ENCODE assay signal across 9 mouse cellular contexts in genomic region chr12:108240401-108240890, GRCm38 (mm10). TPM values are rescaled to one million over a fixed set of nuclear protein-coding genes. Genes with fewer than 3 reads are reported as not detected.
DNase-seq lines count a peak whose midpoint lies in the region; ATAC-seq and TF ChIP-seq lines count a peak whose summit lies in the region.
"Had no signal": no experiment of that assay in that cellular context is flagged by ENCODE, and none has a peak within 500 bp of the region (broad histone marks: within the 10 kb centered on the region; RNA-seq: fewer than 3 reads in every experiment).

No protein-coding gene starts in this region.

- no peaks in the 10 kb centered on the region for H3K9me3 ChIP-seq in hindbrain, embryonic 14.5 days (ENCODE audit: control insufficient read depth, low read length)
- no peaks in the 10 kb centered on the region for H3K9me3 ChIP-seq in midbrain, embryonic 14.5 days (ENCODE audit: control insufficient read depth, low read length)

- no peak overlapping the region; the same call in 1 of the 2 replicates for H3K4me3 ChIP-seq in layer of hippocampus, adult 2 months
- no peak overlapping the region for H3K4me3 ChIP-seq in hindbrain, embryonic 14.5 days (replicated peaks; ENCODE audit: low read length)
- no peak overlapping the region for H3K4me3 ChIP-seq in midbrain, embryonic 14.5 days (replicated peaks; ENCODE audit: low read depth, low read length)
- no peak overlapping the region for H3K4me3 ChIP-seq in left cerebral cortex, adult 2 months
- H3K4me3 ChIP-seq: myocyte had no signal

- peak overlapping the region; percentile 35; the same call in 1 of the 2 replicates for H3K9ac ChIP-seq in hindbrain, embryonic 14.5 days
- H3K9ac ChIP-seq in midbrain, embryonic 14.5 days (replicated peaks; ENCODE audit: low read length) = peak overlapping the region; percentile 39; the same call in 1 of the 2 replicates

- intact Hi-C loops in left cerebral cortex, adult 2 months (cut with DNase I) = no loop called here

- TF ChIP-seq CTCF in layer of hippocampus, adult 2 months (conservative IDR thresholded peaks at IDR 0.05) = no peak
- no peak for TF ChIP-seq CTCF in left cerebral cortex, adult 2 months (IDR thresholded peaks at IDR 0.05)

- H3K4me2 ChIP-seq in hindbrain, embryonic 14.5 days (replicated peaks) = peak overlapping the region; percentile 27; the same call in 1 of the 2 replicates
- peak overlapping the region; percentile 39 for H3K4me2 ChIP-seq in midbrain, embryonic 14.5 days (ENCODE audit: low read length)

- H3K4me1 ChIP-seq in hindbrain, embryonic 14.5 days (replicated peaks; ENCODE audit: control insufficient read depth, insufficient read depth, low read length) = peaks cover 88% of the 10 kb centered on the region
- peaks cover 85% of the 10 kb centered on the region for H3K4me1 ChIP-seq in midbrain, embryonic 14.5 days (ENCODE audit: control insufficient read depth, insufficient read depth, low read length)

- ATAC-seq in hindbrain, embryonic 14.5 days (ENCODE audit: low FRiP score) = no peak
- ATAC-seq in midbrain, embryonic 14.5 days (ENCODE audit: low FRiP score, low TSS enrichment) = no peak
- no peak for ATAC-seq in CD4-positive, CD25-positive, alpha-beta regulatory T cell, adult 4 months

- 49% methylated on average over 13 of the region's 13 CpGs for WGBS in hindbrain, embryonic 14.5 days
- WGBS in midbrain, embryonic 14.5 days = 54% methylated on average over 13 of the region's 13 CpGs

- H3K27ac ChIP-seq in layer of hippocampus, adult 2 months = peak overlapping the region; percentile 55; the same call in 1 of the 2 replicates
- H3K27ac ChIP-seq in hindbrain, embryonic 14.5 days = peak overlapping the region; percentile 74
- peak overlapping the region; percentile 85 for H3K27ac ChIP-seq in midbrain, embryonic 14.5 days (replicated peaks; ENCODE audit: low read depth, low read length)
- no peak overlapping the region for H3K27ac ChIP-seq in left cerebral cortex, adult 2 months

- no peak for DNase-seq in layer of hippocampus, adult 2 months (ENCODE audit: low spot score in 2 of 2)
- no peak for DNase-seq in layer of hippocampus, adult 9-11 months
- no peak for DNase-seq in hindbrain, embryonic 14.5 days (ENCODE audit: low spot score)
- DNase-seq in midbrain, embryonic 14.5 days = peak; percentile 23
- DNase-seq in urinary bladder, postnatal 36 days (ENCODE audit: low spot score in 2 of 2) = no peak
- DNase-seq in left cerebral cortex, adult 2 months (ENCODE audit: extremely low spot score in 1 of 2, low spot score in 2 of 2) = no peak
- DNase-seq: kidney, postnatal 36 days had no signal

- H3K27me3 ChIP-seq in hindbrain, embryonic 14.5 days (ENCODE audit: control insufficient read depth, insufficient read depth, low read length) = no peaks in the 10 kb centered on the region
- no peaks in the 10 kb centered on the region for H3K27me3 ChIP-seq in midbrain, embryonic 14.5 days (ENCODE audit: control insufficient read depth, insufficient read depth, low read length)

- H3K36me3 ChIP-seq in hindbrain, embryonic 14.5 days (replicated peaks; ENCODE audit: control insufficient read depth, insufficient read depth) = no peaks in the 10 kb centered on the region
- no peaks in the 10 kb centered on the region for H3K36me3 ChIP-seq in midbrain, embryonic 14.5 days (ENCODE audit: control insufficient read depth, insufficient read depth, low read length)

RNA-seq across cellular contexts. Expression of gene Ccdc85c, which starts 34.8 kb away (rescaled TPM):
- total RNA-seq in layer of hippocampus, adult 2 months (2021) = 10 to 100 TPM; 68.4 to 68.5 TPM
- 13.9 and 16.5 TPM in 2 replicates for polyA plus RNA-seq in hindbrain, embryonic 14.5 days (2014; fragmentation: Nextera tagmentation; extraction: Ambion mirVana)
- polyA plus RNA-seq in midbrain, embryonic 14.5 days (2014; fragmentation: Nextera tagmentation; extraction: Ambion mirVana) = 20.9 and 22.3 TPM in 2 replicates
- 10 to 100 TPM; 73.7 to 79.3 TPM for total RNA-seq in left cerebral cortex, adult 2 months (2021)
- under 1 TPM; 0.27 to 0.46 TPM for polyA plus RNA-seq in CD4-positive, CD25-positive, alpha-beta regulatory T cell, adult 4 months (2017; shearing (Covaris generic))

Comparison
In these comparisons a context has a peak if more than half of its experiments do, and no peak if none do; other contexts are left out.
1. RNA of gene Ccdc85c, which starts 34.8 kb away (polyA plus RNA-seq): 20.9 to 22.3 TPM in midbrain, embryonic 14.5 days and 13.9 to 16.5 TPM in hindbrain, embryonic 14.5 days; 0.27 to 0.46 TPM in CD4-positive, CD25-positive, alpha-beta regulatory T cell, adult 4 months; every median in the first group is over 10 times any median in the second.